Mouse (Mus musculus) left cerebral cortex, adult 6 months (tissue): Measurements from ENCODE around the gene Tars2. TPM values are rescaled to one million over a fixed set of nuclear protein-coding genes. Genes with fewer than 3 reads are reported as not detected.

Experiments
- long read RNA-seq, 2 experiments: library from polyadenylated mRNA; unstranded; transcript quantifications; one replicate each; pipeline ENCODE4 v2.0.0; 2019 to 2020
- polyA plus RNA-seq: library from polyadenylated mRNA; unstranded; fragments of <200 nt; fragmentation: Nextera tagmentation; gene quantifications from 2 replicates; pipeline ENCODE4 v1.2.3, GENCODE M21; 2021

The Tars2 gene
- 23.7 and 29.0 TPM in 2 replicates for polyA plus RNA-seq
- long read RNA-seq, experiment 1, transcript Tars2-201 (18 exons, 2,400 nt) = major isoform, 110 of 172 reads
- long read RNA-seq, experiment 1, partial matches to known transcripts = 11 of 172 reads
- long read RNA-seq, experiment 1, other reads (novel, unspliced or antisense) = 49 of 172 reads
- long read RNA-seq, experiment 2, transcript Tars2-201 (18 exons, 2,400 nt) = major isoform, 19 of 42 reads
- long read RNA-seq, experiment 2, partial matches to known transcripts = 9 of 42 reads
- long read RNA-seq, experiment 2, other reads (novel, unspliced or antisense) = 14 of 42 reads

GRCm38 (mm10) chr3:95760106-95760505 lies at the start of gene Tars2:
Tars2 (minus strand) TSS chr3:95760206.

GRCm38 (mm10) chr3:95739353-95740104 lies 20.5 kb downstream of the Tars2 start, which contains the start of gene Ecm1:
Ecm1 (minus strand) TSS chr3:95739569.

Other genes starting within 250 kb of the Tars2 start
- 134 and 150 TPM in 2 replicates for gene Ctss, start 233.4 kb downstream of the Tars2 start, polyA plus RNA-seq
- gene Hormad1, start 200.5 kb downstream of the Tars2 start, polyA plus RNA-seq = not detected in 2 replicates
- 8.8 and 9.1 TPM in 2 replicates for gene Golph3l, start 171.3 kb downstream of the Tars2 start, polyA plus RNA-seq
- 289 and 317 TPM in 2 replicates for gene Ensa, start 135.2 kb downstream of the Tars2 start, polyA plus RNA-seq
- gene Mcl1, start 101.4 kb downstream of the Tars2 start, polyA plus RNA-seq = 5.6 and 7.1 TPM in 2 replicates
- gene Adamtsl4, start 72.3 kb downstream of the Tars2 start, polyA plus RNA-seq = 2.8 and 4.0 TPM in 2 replicates
- 4.7 and 5.8 TPM in 2 replicates for gene Ecm1, start 20.6 kb downstream of the Tars2 start, polyA plus RNA-seq
- 29.7 and 41.0 TPM in 2 replicates for gene Rprd2, start 58.7 kb upstream of the Tars2 start, polyA plus RNA-seq
- 9.0 and 9.1 TPM in 2 replicates for gene Prpf3, start 95.7 kb upstream of the Tars2 start, polyA plus RNA-seq
- gene Mrps21, start 111.3 kb upstream of the Tars2 start, polyA plus RNA-seq = 668 and 693 TPM in 2 replicates
- gene Ciart, start 122.0 kb upstream of the Tars2 start, polyA plus RNA-seq = 12.7 and 22.7 TPM in 2 replicates
- 10.3 and 13.7 TPM in 2 replicates for gene BC028528, start 131.8 kb upstream of the Tars2 start, polyA plus RNA-seq
- gene Aph1a, start 133.8 kb upstream of the Tars2 start, polyA plus RNA-seq = 37.8 and 53.1 TPM in 2 replicates
- gene Car14, start 144.5 kb upstream of the Tars2 start, polyA plus RNA-seq = 10.7 and 14.9 TPM in 2 replicates
- 11.8 and 13.7 TPM in 2 replicates for gene Anp32e, start 169.0 kb upstream of the Tars2 start, polyA plus RNA-seq
- 16.5 and 28.8 TPM in 2 replicates for gene Plekho1, start 235.8 kb upstream of the Tars2 start, polyA plus RNA-seq